Mouse (Mus musculus) adrenal gland (tissue): ENCODE measurements around the gene Thumpd3.

ENCODE experiments used
- intact Hi-C: fragments of 180-260 bp; cut with DNase I; formaldehyde crosslinking; loops from one replicate; pipeline ENCODE4 v1.15.1; 2025

The Thumpd3 gene

DNA sequence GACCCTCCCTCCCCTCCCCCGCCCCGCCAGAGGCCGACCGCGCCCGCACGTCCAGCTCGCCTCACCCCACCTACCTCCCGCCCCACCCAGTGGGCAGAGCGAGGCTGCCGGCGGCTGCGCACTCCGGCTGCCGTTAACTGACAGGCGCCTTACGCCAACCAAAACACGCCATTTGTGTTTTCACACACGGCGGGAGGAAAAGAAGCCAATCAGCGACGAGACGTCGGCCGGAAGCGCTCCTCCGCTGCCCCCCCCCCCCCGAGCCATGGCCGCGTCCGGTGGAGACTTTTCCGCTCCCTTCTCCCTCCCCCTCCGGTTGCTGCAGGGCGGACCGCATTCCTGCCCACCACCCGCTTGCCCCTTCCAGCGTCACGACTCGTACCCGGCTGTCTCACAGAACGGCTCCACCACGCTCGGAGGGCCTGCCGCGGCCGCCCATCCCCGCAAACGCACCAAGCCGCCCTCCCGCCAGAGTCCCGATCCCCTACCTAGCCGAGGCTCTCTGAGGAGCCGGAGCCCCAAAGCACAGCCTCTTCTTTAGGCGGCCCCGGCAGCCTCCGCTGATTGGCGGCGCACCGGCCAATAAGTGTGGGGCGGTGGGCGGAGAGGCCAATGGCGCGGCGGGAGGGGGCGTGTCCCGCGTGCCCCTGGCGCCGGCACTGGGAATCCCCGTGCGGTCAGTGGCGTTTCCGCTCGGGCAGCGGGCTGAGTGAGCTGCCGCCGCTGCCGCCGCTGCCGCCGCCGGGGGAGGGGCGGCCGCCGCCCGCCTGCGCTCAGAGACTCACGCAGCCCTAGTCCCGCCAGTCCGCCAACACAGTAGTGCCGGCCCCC, 30.9 kb downstream of the Thumpd3 start, which contains the start of gene Setd5:
Setd5 (plus strand) TSS at position 680 of the 831 bp plus-strand sequence.
- intact Hi-C loops, result no loop called here

- intact Hi-C loops, result no loop called here
Measured at GRCm38 (mm10) chr6:113077569-113078030, 31.6 kb downstream of the Thumpd3 start.

- intact Hi-C loops, result no loop called here
Measured at GRCm38 (mm10) chr6:113078031-113078721, 32.2 kb downstream of the Thumpd3 start.

- intact Hi-C loops, result no loop called here
Measured at GRCm38 (mm10) chr6:113079492-113079891, 33.5 kb downstream of the Thumpd3 start.

DNA sequence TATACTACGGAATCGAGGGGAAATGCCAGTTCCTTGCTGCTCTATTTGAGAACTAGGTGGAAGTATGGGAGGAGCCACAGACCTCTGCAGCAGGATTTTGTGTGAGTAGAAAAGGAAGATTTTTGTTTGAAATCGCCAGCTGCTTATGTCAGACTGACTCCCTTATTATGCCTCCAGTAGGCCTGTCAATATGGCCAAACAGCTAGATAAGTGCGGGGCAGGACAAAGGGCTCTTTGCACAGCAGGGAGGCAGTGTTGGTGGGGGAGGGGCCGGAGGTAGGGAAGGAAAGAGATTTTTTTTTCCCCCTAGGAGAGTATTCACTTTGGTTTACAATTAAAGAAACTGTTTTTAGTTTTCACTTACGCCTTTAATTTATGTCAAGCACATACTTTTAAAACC, 36.2 kb downstream of the Thumpd3 start:
- intact Hi-C loops, result no loop called here

- intact Hi-C loops, result no loop called here
Measured at GRCm38 (mm10) chr6:113084590-113084989, 38.6 kb downstream of the Thumpd3 start.

DNA sequence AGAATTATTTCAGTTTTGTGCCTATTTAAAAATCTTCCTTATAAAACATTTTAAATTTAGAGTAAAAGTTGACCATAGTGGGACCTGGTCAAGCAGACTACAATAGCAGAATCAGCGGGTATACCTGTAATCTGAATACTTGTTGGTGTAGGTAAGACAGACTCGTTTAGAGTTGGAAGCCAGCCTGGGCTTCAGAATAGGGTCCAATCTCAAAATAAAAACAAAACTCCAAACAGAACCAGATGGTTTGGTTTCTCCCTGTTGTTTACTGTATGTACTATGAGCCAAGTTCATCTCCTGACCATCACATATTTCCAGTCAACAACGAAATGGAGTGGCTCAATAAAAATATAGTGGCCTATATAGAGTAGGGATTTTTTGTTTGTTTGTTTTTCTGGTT, 47.2 kb downstream of the Thumpd3 start:
- intact Hi-C loops, result no loop called here

DNA sequence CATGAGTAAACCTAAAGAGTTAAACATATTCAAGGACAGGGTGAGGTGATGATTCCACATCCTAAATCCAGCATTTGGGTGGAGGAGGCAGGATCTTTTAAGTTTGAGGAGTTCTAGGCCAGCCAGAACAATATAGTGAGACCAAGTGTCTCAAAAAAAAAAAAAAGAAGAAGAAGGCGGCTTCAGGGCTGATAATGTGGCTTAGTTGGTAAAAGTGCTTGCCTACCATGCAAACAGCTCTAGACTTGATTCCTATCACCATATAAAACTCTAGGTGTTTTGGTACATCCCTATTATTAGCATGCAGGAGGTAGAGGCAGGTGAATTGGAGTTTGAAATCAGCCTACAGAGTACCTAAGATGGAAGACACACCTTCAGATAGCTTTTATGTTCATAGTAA, 49.5 kb downstream of the Thumpd3 start:
- intact Hi-C loops, result no loop called here

- intact Hi-C loops, result no loop called here
Measured at GRCm38 (mm10) chr6:113097662-113098061, 51.6 kb downstream of the Thumpd3 start.

DNA sequence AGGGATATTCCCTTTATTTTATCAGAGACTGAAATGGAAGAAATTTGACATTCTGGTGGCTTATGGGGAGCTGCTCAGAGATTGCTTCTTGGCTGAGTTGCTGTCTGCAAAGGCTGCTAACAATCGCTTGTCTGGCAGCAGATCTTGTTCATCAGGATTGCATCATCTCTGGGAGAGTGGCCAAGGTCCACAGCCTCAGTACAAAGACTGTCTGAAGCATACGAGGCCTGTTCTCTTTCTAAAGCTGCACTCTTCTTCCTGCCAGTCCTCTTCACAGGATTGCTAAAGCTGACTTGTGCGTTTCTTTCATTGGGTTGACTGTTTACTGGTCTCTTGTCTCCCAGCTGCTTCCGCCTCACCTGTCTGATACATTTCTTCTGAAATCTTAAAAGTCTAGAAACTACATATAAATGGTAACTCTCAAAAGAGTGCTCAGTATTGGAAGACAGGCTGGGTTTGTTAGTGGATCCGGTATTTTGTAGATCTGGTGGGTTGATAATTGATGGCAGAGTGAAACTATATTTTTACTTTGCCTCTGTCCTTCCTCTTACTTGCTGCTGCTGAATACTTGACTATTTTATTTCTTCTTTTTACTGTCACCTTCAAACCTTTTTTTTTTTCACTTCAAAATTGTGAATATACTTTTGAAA, 53.7 kb downstream of the Thumpd3 start:
- intact Hi-C loops, result no loop called here

- intact Hi-C loops, result no loop called here
Measured at GRCm38 (mm10) chr6:113102541-113102940, 56.5 kb downstream of the Thumpd3 start.

- intact Hi-C loops, result loop anchor here (2.0 kb wide), 1 partner anchor 65 kb away; no protein-coding TSS in a partner anchor
Measured at GRCm38 (mm10) chr6:113103765-113104164, 57.7 kb downstream of the Thumpd3 start.

GRCm38 (mm10) chr6:113109378-113109777, 63.4 kb downstream of the Thumpd3 start:
- intact Hi-C loops, result loop anchor here (5.0 kb wide), 1 partner anchor 57 kb away; no protein-coding TSS in a partner anchor

DNA sequence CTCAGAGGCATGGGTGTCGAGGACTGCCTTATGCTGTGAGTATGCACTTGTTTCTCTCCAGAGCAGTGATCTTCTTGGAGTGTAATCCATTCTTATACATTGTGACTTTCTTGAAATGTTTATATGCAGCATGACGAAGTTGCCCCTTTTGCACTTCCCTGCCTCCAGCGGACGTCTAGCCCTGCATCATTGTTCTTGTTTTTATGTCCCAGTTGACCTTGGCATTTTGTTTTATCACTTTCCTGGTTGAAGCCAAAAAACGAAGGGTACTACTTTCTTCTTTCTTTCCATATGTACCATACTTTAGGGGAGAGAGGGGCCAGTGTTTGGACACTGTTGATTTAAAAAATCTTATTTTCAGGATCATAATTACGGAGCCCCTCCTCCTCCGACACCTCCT, 63.9 kb downstream of the Thumpd3 start:
- intact Hi-C loops, result loop anchor here (5.0 kb wide), 3 partner anchors 37 to 58 kb away; no protein-coding TSS in a partner anchor
